Mouse (Mus musculus) CH12.LX (cell line): ENCODE measurements around the gene Slc44a4.

Experiments used
- CTCF ChIP-seq, 2 experiments: IDR thresholded peaks in 1 of 2; conservative IDR thresholded peaks in 1 of 2; 2 replicates each; pipeline ENCODE4 v1.5.1; 2011 to 2012; ENCODE audit warnings: low read depth in 2 of 2, low read length in 2 of 2, improper control_type of control experiment in 1 of 2, inconsistent platforms in 1 of 2, mild to moderate bottlenecking in 1 of 2, moderate library complexity in 1 of 2
- POLR2A ChIP-seq: IDR thresholded peaks from 2 replicates; pipeline ENCODE4 v1.6.1; 2011; ENCODE audit warnings: low read depth, mild to moderate bottlenecking, improper control_type of control experiment, low read length
- RCOR1 ChIP-seq: conservative IDR thresholded peaks from 2 replicates; pipeline ENCODE4 v1.6.1; 2012; ENCODE audit warnings: low read depth, mild to moderate bottlenecking, inconsistent platforms, low read length, improper control_type of control experiment

- TF ChIP-seq POLR2A (no peak), RCOR1 (no peak), CTCF (conservative IDR thresholded peaks at IDR 0.05 in 1 of 2, IDR thresholded peaks at IDR 0.05 in 1 of 2; ENCODE audit: low read depth in 2 of 2, low read length in 2 of 2) (peak in 1 of 2 experiments; percentile 67; a peak in 2 of 4 replicates)
These were observed 42.1 kb downstream of the Slc44a4 start for GRCm38 (mm10) chr17:34956340-34956739.
